Mouse (Mus musculus) c-Kit-positive CD71-positive TER-119-negative erythroid progenitor cells, embryonic 14.5 days (primary cell): ENCODE data around the gene Mrpl18.
"Not testable (repeated sequence)": the region's sequence is repeated elsewhere in the genome, so short reads cannot be mapped to it uniquely, and the experiment has no call there.

ENCODE experiments used
- DNase-seq: peaks from one replicate; pipeline ENCODE4 v3.0.0-alpha.2; 2013; ENCODE audit warnings: low read depth

Gene Mrpl18

DNA sequence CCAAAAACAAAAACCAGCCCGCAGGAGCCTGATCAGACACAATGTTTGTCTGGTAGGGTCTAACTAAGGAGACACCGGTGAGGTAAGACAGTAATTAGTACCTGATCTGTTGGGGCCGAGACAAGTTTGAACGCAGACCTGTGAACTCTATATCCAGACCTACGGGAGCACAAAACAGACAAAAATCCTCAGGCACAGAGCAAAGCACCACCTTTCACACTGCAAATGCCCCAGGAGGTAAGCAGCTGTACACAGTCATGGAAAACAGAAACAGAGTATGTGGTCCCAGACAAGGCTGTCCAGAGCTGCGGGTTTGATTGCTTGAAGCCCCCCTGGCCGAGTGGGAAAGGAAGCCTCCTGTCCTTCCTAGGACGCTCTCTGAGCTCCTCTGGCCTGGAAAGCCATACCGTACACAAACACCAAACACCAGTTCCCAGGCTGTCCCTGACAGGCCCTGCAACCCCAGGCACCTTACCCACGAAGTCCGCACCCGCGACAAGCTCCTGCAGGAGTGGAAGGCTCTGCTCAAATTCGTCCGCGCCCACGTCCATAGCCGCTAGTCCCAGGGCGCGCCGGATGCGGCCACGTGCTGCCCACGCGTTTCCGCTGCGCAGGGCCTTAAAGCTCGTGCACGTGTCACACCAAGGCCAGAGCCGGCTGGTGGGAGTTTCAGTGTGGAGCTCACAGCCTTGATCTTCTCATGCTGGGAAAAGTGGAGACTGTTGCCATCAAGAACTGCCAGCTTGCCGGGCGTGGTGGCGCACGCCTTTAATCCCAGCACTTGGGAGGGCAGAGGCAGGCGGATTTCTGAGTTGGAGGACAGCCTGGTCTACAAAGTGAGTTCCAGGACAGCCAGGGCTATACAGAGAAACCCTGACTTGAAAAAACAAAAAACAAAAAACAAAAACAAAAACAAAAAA lies 6.5 kb downstream of the Mrpl18 start, which contains the start of gene Pnldc1:
Gene Pnldc1 (minus strand): TSS at position 870 of the 920 bp plus-strand sequence.
- no peak for DNase-seq

DNA sequence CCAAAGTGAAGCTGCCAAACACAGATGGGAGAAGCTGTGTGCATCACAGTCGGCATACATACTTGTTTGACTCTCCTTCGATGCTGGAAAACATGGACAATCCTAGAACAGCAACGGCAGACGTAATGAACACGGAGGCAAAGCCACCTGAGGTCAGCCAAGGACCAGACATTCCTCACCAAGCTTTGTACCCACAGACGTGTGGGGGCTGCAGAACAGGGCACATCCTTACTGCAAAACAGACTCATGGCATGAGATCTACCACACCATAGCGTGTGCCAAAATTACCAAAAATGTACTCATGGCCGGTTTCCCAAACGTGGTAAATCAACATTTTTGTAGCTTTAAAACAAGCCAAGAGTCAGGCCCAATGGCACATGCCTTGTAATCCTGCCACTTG lies 9.7 kb downstream of the Mrpl18 start:
- no peak for DNase-seq

GRCm38 (mm10) chr17:12905810-12906209 lies 10.3 kb downstream of the Mrpl18 start:
- no peak for DNase-seq

DNA sequence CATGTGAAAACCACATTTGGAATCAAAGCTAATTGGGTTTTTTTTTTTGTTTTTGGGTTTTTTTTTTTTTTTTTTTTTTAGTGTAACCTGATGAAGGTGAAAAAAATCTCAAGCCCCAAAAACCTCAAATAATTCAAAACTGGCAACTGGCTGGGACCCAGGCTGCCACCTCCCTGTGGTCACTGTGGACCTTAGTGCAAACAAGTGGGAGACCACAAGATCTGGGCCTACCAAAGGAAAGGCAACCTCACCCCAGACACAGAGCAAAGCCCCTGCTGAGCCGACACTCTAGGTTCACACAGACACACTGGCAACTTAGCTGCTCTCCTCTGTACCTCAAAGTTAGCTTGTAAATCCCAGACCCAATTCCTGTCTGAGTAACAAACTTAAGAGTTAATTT lies 11.8 kb downstream of the Mrpl18 start:
- no peak for DNase-seq

DNA sequence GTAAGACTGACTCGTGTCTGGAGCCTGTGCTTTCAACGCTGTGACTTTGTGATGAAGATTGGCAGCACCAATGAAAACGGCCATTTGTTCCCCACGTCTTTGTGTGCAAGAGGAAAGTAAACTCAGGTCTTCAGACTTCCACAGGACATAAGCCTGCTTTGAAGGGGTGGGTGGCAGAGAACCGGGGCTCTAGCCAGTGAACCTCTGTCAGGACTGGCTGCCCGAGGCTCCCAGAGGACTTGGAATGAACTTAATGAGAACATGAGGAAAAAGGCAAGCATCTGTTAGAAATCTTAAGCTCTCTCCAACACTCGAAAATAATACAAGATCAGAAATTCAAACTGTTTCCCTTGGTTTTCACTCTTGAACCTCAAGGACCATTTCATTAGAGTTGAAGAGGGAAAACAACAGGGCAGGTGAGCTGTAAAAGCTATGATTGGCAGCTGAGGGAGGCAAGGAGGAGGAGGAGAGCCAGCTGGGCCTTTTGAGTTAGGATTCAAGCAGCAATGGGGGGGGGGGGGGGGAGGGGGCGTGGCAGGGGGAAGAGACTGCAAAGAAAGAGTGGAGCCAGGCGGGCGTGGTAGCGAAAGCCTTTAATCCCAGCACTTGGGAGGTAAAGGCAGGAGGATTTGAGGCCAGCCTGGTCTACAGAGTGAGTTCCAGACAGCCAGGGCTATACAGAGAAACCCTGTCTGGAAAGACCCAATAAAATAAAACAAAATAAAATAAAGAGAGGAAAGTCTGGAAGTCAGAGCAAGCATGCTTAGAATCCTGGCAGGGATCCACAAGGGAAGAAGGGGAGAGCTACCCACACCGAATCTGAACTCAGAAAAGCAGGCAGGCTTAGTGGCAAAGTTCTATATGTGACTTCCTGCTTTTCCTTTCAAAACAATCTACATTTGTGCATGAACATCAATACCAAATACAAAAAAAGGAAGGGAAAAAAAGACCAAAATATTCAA lies 12.5 kb downstream of the Mrpl18 start:
- DNase-seq: no peak

DNA sequence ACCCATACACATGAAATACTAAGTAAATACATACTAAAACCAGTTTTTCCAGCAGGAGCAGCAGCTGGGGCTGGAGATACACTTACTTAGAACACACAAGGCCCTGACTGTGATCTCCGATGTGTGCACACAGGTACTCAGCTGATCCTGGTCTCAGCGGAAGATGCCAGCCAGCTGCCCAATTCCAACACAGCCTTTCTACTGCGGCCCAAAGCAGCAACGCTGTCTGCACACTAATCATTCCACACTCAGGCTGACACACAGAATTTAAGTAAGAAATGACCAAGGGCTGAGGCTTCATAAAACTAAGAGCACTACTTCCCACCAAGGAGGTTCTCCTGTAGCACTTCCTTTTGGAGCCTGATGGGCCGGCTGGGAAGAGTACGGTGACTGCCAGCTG lies 13.9 kb downstream of the Mrpl18 start:
- no peak for DNase-seq

DNA sequence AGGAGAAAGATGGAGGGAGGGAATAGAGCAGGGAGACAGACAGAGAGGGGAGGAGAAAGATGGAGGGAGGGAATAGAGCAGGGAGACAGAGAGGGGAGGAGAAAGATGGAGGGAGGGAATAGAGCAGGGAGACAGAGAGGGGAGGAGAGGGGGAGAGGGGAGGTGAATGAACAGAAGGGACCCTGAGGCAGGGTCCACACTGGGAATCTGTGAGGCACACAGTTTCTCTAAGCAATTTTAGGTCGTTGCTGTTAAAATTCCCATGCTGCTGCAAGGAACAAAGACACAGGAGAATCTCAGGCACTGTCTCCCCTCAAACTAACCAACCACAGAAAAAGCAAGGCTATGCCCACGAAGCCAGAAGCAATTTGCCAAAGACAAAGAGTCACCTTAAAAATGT lies 17.5 kb downstream of the Mrpl18 start:
- DNase-seq: not testable (repeated sequence)

DNA sequence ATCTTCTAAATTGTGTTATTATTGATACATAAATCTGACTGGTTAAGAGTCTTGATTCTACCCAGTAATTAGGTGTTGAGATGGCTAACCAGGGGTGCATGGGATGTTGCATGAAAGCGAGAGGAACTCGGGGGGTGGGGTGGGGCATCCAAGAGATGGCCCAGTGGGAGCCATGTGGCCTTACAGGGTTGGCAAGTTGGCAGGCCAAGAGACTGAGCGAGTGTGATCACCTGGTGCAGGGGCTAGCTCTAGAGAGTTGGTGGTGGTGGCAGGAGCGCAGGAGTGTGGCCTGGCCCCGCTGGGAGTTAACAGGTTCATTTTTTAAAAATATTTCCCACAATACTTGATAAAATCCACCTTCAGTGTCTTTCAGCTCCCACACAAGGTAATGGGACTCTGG lies 18.5 kb downstream of the Mrpl18 start:
- DNase-seq: no peak

DNA sequence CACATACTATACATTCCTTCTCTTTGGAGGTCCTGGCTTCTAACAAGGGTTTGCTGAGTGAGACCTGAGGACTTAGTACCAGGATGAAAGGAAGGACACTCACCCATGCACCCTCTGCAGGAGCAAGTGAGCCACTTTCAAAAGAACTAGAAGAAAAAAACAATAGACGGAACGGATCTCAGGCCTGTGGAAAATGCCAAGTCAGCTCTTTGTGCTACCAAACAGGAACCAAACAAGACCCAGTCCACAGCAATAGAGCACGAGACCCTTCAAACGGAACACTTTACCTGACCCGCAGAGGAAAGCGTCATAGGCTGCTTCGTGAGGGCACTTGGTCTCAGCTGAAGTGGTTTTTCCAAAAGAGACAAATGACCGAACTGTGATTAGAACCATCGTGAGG lies 24.1 kb downstream of the Mrpl18 start:
- no peak for DNase-seq

- DNase-seq: no peak
These were observed 25.1 kb downstream of the Mrpl18 start for GRCm38 (mm10) chr17:12891054-12891453.

DNA sequence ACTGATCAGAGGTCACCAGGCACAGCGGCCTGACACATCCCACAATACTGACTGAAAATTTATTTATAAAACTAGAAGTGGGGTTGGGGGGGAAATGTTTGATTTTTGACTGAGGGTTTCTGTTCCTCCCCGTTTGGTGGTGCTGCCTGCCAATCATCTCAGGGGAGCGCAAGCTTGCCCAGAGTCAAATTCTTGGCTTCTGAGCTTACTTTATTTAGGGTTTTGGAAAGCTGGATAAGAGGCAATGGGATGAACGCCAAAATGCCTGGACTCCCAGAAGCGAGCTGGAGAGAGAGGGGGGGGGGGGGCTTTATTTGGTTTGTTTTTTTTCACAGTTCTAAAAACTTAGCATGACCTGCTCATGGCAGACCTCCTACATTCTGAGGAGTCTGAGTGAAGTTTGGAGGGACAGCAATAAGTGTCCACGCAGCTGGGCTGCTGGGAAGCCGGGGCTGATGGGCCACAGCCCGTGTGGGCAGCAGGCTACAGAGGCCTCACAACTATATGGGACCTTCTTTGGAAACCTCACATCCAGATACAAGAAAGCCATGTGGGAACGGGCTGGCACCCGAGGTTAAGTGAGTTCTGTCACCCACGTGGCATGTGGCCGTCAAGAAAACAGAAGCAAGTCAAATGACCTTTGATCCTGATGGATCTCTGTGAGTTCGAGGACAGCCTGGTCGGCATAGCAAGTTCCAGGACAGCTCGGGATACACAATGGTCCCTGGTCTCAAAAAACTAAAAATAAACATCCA lies 28.9 kb downstream of the Mrpl18 start:
- no peak for DNase-seq

- no peak for DNase-seq
These were observed 29.5 kb downstream of the Mrpl18 start for GRCm38 (mm10) chr17:12886620-12887019.

DNA sequence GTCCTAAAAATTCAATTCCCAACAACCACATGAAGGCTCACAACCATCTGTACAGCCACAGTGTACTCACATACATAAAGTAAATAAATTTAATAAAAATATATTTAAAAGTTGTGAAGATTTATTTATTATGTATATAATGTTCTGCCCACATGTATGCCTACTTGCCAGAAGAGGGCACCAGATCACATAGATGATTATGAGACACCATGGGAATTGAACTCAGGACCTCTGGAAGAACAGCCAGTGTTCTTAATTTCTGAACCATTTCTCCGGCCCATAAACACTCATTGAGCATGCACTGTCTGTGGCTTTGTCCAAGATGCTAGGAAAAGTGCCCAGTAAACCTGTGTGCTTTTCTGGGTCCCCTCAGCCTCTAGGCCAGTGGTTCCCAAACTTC lies 34.9 kb downstream of the Mrpl18 start:
- no peak for DNase-seq

GRCm38 (mm10) chr17:12880178-12880577 lies 36.0 kb downstream of the Mrpl18 start:
- DNase-seq: peak; percentile 77

DNA sequence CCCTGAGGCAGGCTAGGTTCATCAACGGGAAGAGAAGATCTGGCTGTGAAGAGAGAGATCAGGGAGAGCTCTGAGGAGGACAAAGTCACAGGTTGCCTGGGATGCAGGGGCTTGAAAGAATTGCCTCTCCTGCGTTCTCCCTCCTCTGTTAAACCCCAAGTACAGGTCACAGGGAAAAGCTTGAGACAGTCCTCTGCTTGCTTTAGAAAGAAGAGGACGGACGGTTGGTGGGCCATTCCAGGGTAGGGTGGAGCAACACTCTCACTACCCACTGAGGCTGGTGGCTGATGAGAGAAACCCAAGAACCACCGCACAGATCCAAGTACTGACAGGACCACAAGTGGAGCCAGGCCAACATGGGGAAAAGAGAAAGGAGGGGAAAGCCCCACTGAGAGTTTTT lies 40.4 kb downstream of the Mrpl18 start, which contains the start of gene Mrgprh:
Gene Mrgprh (plus strand): TSS at position 301 of the 400 bp plus-strand sequence.
- no peak for DNase-seq

DNA sequence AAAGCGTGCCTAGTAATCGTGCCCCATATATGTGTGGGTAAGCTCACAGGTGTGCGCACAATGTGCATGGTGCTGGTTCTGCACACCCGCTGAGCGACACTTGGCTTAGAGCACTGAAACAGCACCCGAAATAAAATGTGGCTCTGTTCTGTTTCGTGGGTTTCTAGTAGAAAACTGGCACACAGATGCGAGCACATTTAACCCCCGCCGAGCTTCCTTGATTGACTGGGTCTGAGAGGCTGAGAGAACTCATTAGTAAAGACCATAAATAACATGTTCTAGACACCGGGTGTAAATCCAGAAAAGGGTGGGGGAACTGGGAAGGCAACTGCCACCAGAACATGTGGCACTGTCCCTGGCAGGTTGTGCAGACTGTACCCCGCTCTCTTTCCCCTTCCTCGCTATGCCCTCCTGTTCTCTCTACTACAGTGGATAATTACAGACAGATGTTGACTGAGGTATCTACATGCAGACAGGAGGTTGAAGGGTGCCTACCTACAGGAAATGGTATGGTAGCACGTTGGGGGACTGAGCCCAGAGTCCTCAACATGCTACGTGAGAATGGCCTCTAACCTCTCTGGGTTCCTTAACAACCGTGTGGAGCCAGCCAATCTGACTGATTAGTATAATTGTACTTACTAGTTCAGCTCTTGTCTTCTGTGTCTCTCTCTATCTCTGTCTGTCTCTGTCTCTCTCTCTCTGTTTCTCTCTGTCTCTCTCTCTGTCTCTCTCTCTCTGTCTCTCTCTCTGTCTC lies 43.7 kb downstream of the Mrpl18 start:
- DNase-seq: no peak

DNA sequence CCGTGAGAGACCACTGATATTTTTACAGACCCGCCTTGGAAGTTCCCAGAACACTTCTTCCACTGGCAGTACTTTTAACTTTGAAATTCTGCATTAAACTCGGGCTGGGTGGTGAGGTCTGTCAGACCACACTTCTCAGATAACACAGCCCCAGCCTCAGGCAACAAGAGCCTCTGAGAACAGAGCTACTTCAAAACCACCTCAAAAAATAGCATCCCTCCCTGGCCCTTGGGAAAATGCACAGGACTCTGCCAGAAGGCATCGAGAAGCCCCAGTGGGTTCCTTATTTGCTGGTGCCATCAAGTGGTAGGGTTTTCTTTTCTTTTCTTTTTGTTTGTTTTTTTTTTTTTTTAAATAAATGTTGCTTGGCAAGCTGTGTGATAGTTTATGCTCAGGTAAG lies 47.5 kb downstream of the Mrpl18 start:
- DNase-seq: no peak

DNA sequence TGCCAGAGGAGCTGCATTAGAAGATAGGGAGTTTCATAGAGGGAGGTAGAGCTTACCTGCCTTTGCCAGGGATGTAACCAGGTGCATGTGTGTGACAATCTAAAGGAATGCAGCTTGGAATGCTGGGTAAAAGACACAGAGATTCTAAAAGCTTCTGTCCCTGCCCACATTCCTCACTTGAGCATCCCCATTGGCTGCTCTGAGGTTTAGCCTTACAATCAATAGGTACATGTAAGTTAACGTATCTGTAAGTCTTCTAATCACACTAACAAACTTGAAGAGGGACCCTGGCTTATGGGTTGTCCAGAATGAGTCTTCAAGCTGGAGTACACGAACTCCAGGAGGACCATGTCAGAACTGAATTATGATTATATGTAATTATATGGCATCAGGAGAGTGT lies 48.1 kb downstream of the Mrpl18 start, which contains the start of gene Mas1:
Gene Mas1 (minus strand): TSS at position 101 of the 400 bp plus-strand sequence.
- DNase-seq: no peak

DNA sequence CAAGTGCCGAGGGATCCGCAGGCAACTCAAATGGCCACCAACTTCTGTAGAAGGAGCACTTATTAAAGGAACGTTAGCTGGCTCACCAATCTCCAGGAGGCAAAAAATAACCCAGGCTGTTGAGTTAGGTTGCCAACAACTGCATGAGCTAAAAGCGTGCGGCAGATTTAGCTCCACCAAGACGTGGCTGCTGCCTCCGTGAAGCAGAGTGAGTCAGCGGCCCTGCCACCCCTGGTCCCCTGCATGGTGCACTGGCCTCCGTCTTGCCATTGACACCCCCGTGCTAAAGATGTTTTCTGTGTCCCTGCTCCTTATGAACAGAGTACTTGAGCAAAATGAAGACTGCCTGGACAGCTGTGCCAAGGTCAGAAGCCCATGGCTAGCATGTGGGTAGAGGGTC lies 49.3 kb downstream of the Mrpl18 start:
- DNase-seq: no peak

GRCm38 (mm10) chr17:12865407-12865806 lies 50.7 kb downstream of the Mrpl18 start:
- DNase-seq: no peak

DNA sequence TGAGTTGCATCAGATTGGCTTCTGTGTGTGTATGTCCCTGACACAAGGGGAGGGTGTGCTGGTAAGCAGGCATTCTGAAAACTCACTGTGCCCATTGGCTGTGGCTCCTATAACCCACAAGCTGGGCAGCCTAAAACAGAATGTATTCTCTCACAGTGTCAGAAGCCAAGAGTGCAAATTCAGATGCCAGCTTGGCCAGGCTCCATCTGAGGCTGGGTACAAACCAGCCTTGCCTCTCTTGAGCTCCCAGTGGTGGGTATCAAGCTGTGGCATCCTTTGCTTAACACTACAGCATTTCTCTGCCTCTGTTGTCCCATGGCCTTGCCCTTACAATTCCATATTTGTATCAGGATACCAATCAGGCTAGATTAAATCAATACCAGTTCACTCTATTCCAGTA lies 52.0 kb downstream of the Mrpl18 start:
- no peak for DNase-seq
